13 mouse cellular contexts compared by ENCODE assay signal in the genomic region with DNA sequence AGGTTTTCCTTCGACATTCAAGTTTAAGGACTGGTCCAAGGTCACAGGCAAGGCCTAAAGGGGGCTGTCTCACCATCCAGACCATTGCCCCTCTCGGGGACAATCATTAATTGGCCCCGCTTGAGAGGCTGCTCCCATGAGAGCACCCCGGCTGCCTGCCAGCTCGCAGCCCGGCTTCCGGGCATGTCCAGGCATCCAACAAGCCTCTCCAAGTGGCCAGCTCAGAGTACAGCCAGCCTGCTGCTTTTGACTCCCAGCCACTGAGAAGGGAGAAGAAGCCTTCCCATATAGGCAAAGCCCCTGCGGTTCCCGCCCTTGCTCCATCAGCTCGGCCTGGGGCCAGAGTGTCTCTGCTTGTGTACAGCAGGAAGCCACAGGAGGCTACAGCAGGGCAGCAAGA. TPM values are rescaled to one million over a fixed set of nuclear protein-coding genes. Genes with fewer than 3 reads are reported as not detected.
DNase-seq lines count a peak whose midpoint lies in the region; ATAC-seq and TF ChIP-seq lines count a peak whose summit lies in the region.
"Had no signal": no experiment of that assay in that cellular context is flagged by ENCODE, and none has a peak within 500 bp of the region (broad histone marks: within the 10 kb centered on the region; RNA-seq: fewer than 3 reads in every experiment).

No protein-coding gene starts in this region.

- no peaks in the 10 kb centered on the region for H3K36me3 ChIP-seq in embryonic facial prominence, embryonic 13.5 days
- 0 out of 2 replicates have a peak, but pooled peaks cover 9% of the 10 kb centered on the region for H3K36me3 ChIP-seq in embryonic facial prominence, embryonic 10.5 days (replicated peaks)
- H3K36me3 ChIP-seq: heart, embryonic 15.5 days; liver, embryonic 15.5 days had no signal

- no peaks in the 10 kb centered on the region for H3K9me3 ChIP-seq in embryonic facial prominence, embryonic 13.5 days
- no peaks in the 10 kb centered on the region for H3K9me3 ChIP-seq in embryonic facial prominence, embryonic 10.5 days
- H3K9me3 ChIP-seq: heart, embryonic 15.5 days; liver, embryonic 15.5 days had no signal

- no peak for TF ChIP-seq CTCF in Patski (IDR thresholded peaks at IDR 0.05)

- H3K27me3 ChIP-seq in embryonic facial prominence, embryonic 13.5 days, result no peaks in the 10 kb centered on the region
- H3K27me3 ChIP-seq in embryonic facial prominence, embryonic 10.5 days (replicated peaks; ENCODE audit: low read depth, poor library complexity, severe bottlenecking), result peaks cover 6% of the 10 kb centered on the region
- no peaks in the 10 kb centered on the region for H3K27me3 ChIP-seq in Patski
- H3K27me3 ChIP-seq: liver, embryonic 15.5 days had no signal

- no peak overlapping the region for H3K4me2 ChIP-seq in embryonic facial prominence, embryonic 13.5 days
- H3K4me2 ChIP-seq: heart, embryonic 15.5 days; liver, embryonic 15.5 days had no signal

- DNase-seq in embryonic facial prominence, embryonic 10.5 days (ENCODE audit: low spot score), result no peak
- DNase-seq in left cerebral cortex, postnatal 4 days, result peak; percentile 83
- no peak for DNase-seq in left cerebral cortex, adult 18-20 months (ENCODE audit: low spot score in 2 of 2)
- no peak for DNase-seq in Patski (ENCODE audit: low read depth, low spot score)
- DNase-seq in lung, adult 18-20 months, result peak; percentile 28 to 57
- DNase-seq in gastrocnemius, postnatal 25 days, result no peak
- DNase-seq: spleen, adult 18-20 months had no signal

- CTCF ChIA-PET in Patski (lab: Charles Lee), result interaction anchor here (0.6 to 1.6 kb wide), 4 partner anchors 11 to 16 kb away, joined by 3 to 5 read pairs (median 4); no protein-coding TSS in a partner anchor

- 54% methylated on average over 10 of the region's 10 CpGs for WGBS in embryonic facial prominence, embryonic 13.5 days
- 70% methylated on average over 10 of the region's 10 CpGs for WGBS in embryonic facial prominence, embryonic 10.5 days

- no peak for ATAC-seq in embryonic facial prominence, embryonic 13.5 days (ENCODE audit: insufficient number of reproducible peaks, insufficient read depth, low FRiP score, low TSS enrichment, low read depth)
- peak; percentile 70 for ATAC-seq in Patski
- ATAC-seq in granulocyte monocyte progenitor cell, adult 5-6 weeks (replicated peaks; ENCODE audit: poor library complexity, severe bottlenecking), result no peak

- POLR2A ChIA-PET in Patski (lab: Charles Lee), result interaction anchor here (1.6 kb wide), 1 partner anchor 8 kb away, joined by 4 read pairs; no protein-coding TSS in a partner anchor

- in situ Hi-C loops in Patski (cut with MboI; ENCODE audit: low pct_unique_long_range_greater_than_20kb), result no loop called here

- H3K4me3 ChIP-seq in embryonic facial prominence, embryonic 13.5 days, result no peak overlapping the region
- H3K4me3 ChIP-seq in embryonic facial prominence, embryonic 10.5 days, result no peak overlapping the region
- H3K4me3 ChIP-seq: heart, embryonic 15.5 days; liver, embryonic 15.5 days had no signal

- intact Hi-C loops in left cerebral cortex, postnatal 4 days (cut with DNase I), result no loop called here

- peaks cover 2% of the 10 kb centered on the region; the same call in 1 of the 2 replicates for H3K4me1 ChIP-seq in embryonic facial prominence, embryonic 13.5 days
- H3K4me1 ChIP-seq in embryonic facial prominence, embryonic 10.5 days, result no peaks in the 10 kb centered on the region
- H3K4me1 ChIP-seq: heart, embryonic 15.5 days; liver, embryonic 15.5 days had no signal

- peak overlapping the region; percentile 51; the same call in 1 of the 2 replicates for H3K9ac ChIP-seq in embryonic facial prominence, embryonic 13.5 days
- H3K9ac ChIP-seq: heart, embryonic 15.5 days; liver, embryonic 15.5 days had no signal

- no peak overlapping the region for H3K27ac ChIP-seq in embryonic facial prominence, embryonic 13.5 days
- no peak overlapping the region for H3K27ac ChIP-seq in embryonic facial prominence, embryonic 10.5 days (replicated peaks)
- H3K27ac ChIP-seq: heart, embryonic 15.5 days; liver, embryonic 15.5 days had no signal

RNA-seq across cellular contexts. Expression of gene Wnt7b, which starts 26.5 kb away (rescaled TPM):
- polyA plus RNA-seq in embryonic facial prominence, embryonic 13.5 days (2015; fragmentation: Nextera tagmentation; extraction: Ambion mirVana), result 35.0 and 44.9 TPM in 2 replicates
- polyA plus RNA-seq in embryonic facial prominence, embryonic 10.5 days (2016; fragmentation: Nextera tagmentation; extraction: Ambion mirVana), result 22.0 and 29.5 TPM in 2 replicates
- total RNA-seq in left cerebral cortex, postnatal 4 days (2021), result 10 to 100 TPM; 65.6 to 67.5 TPM
- total RNA-seq in left cerebral cortex, adult 18-20 months (2021), result 10 to 100 TPM; 32.9 to 37.5 TPM
- polyA plus RNA-seq in Patski (2021), result 133 TPM
- not detected in 2 replicates for total RNA-seq in granulocyte monocyte progenitor cell, adult 5-6 weeks (2014; fragmentation: Nextera tagmentation)
- not detected in 2 replicates for total RNA-seq in granulocyte monocyte progenitor cell, adult 5-6 weeks (2017)
- not detected for total RNA-seq in gastrocnemius, postnatal 25 days (2021)
- total RNA-seq: common myeloid progenitor, adult 5-6 weeks had no signal

RNA-seq across cellular contexts. Expression of gene 7530416G11Rik, which starts 52.8 kb away (rescaled TPM):
- polyA plus RNA-seq in embryonic facial prominence, embryonic 13.5 days (2015; fragmentation: Nextera tagmentation; extraction: Ambion mirVana), result not detected in 2 replicates
- polyA plus RNA-seq in embryonic facial prominence, embryonic 10.5 days (2016; fragmentation: Nextera tagmentation; extraction: Ambion mirVana), result not detected in 2 replicates
- total RNA-seq in left cerebral cortex, postnatal 4 days (2021), result not detected
- total RNA-seq in left cerebral cortex, adult 18-20 months (2021), result not detected
- not detected for polyA plus RNA-seq in Patski (2021)
- total RNA-seq in granulocyte monocyte progenitor cell, adult 5-6 weeks (2014; fragmentation: Nextera tagmentation), result not detected in 2 replicates
- not detected in 2 replicates for total RNA-seq in granulocyte monocyte progenitor cell, adult 5-6 weeks (2017)
- total RNA-seq in gastrocnemius, postnatal 25 days (2021), result not detected
- total RNA-seq: common myeloid progenitor, adult 5-6 weeks had no signal
- polyA plus RNA-seq: heart, embryonic 15.5 days; liver, embryonic 15.5 days; thymus, postnatal 0 days had no signal

Comparison
In these comparisons a context has a peak if more than half of its experiments do, and no peak if none do; other contexts are left out.
1. DNase-seq: peak in left cerebral cortex, postnatal 4 days (single experiment) and lung, adult 18-20 months (2 of 2); none in embryonic facial prominence, embryonic 10.5 days (single experiment), left cerebral cortex, adult 18-20 months (0 of 2), Patski (single experiment) and gastrocnemius, postnatal 25 days (single experiment).
2. RNA of gene Wnt7b, which starts 26.5 kb away (total RNA-seq): 65.6 to 67.5 TPM in left cerebral cortex, postnatal 4 days and 32.9 to 37.5 TPM in left cerebral cortex, adult 18-20 months; not detected in gastrocnemius, postnatal 25 days and not detected in granulocyte monocyte progenitor cell, adult 5-6 weeks; every median in the first group is over 10 times any median in the second.